Mouse (Mus musculus): ENCODE measurements around the gene Zfhx3. TPM values are rescaled to one million over a fixed set of nuclear protein-coding genes. Genes with fewer than 3 reads are reported as not detected.

Zfhx3 gene
- total and polyA plus RNA-seq, 2 experiments = 1.3 to 1.5 TPM

GRCm38 (mm10) chr8:107957566-107957965 lies 15.1 kb downstream of the Zfhx3 start:
- Histone ChIP-seq H3K79me2 (ENCODE audit: control insufficient read depth, insufficient read depth, low read length) (no peaks in the 10 kb centered on the region), H3K36me3 (ENCODE audit: control insufficient read depth, insufficient read depth, low read length) (no peaks in the 10 kb centered on the region), H3K27me3 (ENCODE audit: control insufficient read depth, insufficient read depth, low read length) (peaks cover 4% of the 10 kb centered on the region; the same call in 1 of the 2 replicates), H3K4me3 (ENCODE audit: insufficient read depth, low read depth, low read length) (no peak overlapping the region), H3K9ac (ENCODE audit: low read depth, low read length) (no peak overlapping the region), H3K27ac (replicated peaks; ENCODE audit: insufficient read depth, low read depth, low read length) (no peak overlapping the region), H3K4me1 (ENCODE audit: control insufficient read depth, insufficient read depth, low read length) (no peaks in the 10 kb centered on the region; the same call in 1 of the 2 replicates)
- no peak for DNase-seq (ENCODE audit: extremely low read depth, low read depth, low spot score)
- WGBS = 77% methylated on average over 8 of the region's 8 CpGs
- TF ChIP-seq CTCF (IDR thresholded peaks at IDR 0.05; ENCODE audit: low read depth, low read length) (no peak), POLR2A (IDR thresholded peaks at IDR 0.05; ENCODE audit: extremely low read depth, insufficient read depth, low read length) (no peak)

- TF ChIP-seq CTCF (IDR thresholded peaks at IDR 0.05; ENCODE audit: low read depth, low read length) (no peak), POLR2A (IDR thresholded peaks at IDR 0.05; ENCODE audit: extremely low read depth, insufficient read depth, low read length) (no peak)
- no peaks in the 10 kb centered on the region for H3K36me3 ChIP-seq (ENCODE audit: control insufficient read depth, insufficient read depth, low read length)
- H3K9ac ChIP-seq (ENCODE audit: low read depth, low read length) = no peak overlapping the region
- H3K27ac ChIP-seq (replicated peaks; ENCODE audit: insufficient read depth, low read depth, low read length) = no peak overlapping the region
- peaks cover 4% of the 10 kb centered on the region; the same call in 1 of the 2 replicates for H3K27me3 ChIP-seq (ENCODE audit: control insufficient read depth, insufficient read depth, low read length)
- H3K4me3 ChIP-seq (ENCODE audit: insufficient read depth, low read depth, low read length) = no peak overlapping the region
- H3K79me2 ChIP-seq (ENCODE audit: control insufficient read depth, insufficient read depth, low read length) = no peaks in the 10 kb centered on the region
- H3K4me1 ChIP-seq (ENCODE audit: control insufficient read depth, insufficient read depth, low read length) = no peaks in the 10 kb centered on the region
- no peak for DNase-seq (ENCODE audit: extremely low read depth, low read depth, low spot score)
- WGBS = 71% methylated on average over 11 of the region's 11 CpGs
Measured at GRCm38 (mm10) chr8:107960466-107960865, 18.0 kb downstream of the Zfhx3 start.

- TF ChIP-seq POLR2A (IDR thresholded peaks at IDR 0.05; ENCODE audit: extremely low read depth, insufficient read depth, low read length) (no peak), CTCF (IDR thresholded peaks at IDR 0.05; ENCODE audit: low read depth, low read length) (no peak)
- H3K9ac ChIP-seq (ENCODE audit: low read depth, low read length) = no peak overlapping the region
- H3K4me3 ChIP-seq (ENCODE audit: insufficient read depth, low read depth, low read length) = no peak overlapping the region
- WGBS = 69% methylated on average over 8 of the region's 8 CpGs
- H3K27me3 ChIP-seq (ENCODE audit: control insufficient read depth, insufficient read depth, low read length) = peaks cover 4% of the 10 kb centered on the region; the same call in 1 of the 2 replicates
- H3K36me3 ChIP-seq (ENCODE audit: control insufficient read depth, insufficient read depth, low read length) = no peaks in the 10 kb centered on the region
- H3K79me2 ChIP-seq (ENCODE audit: control insufficient read depth, insufficient read depth, low read length) = no peaks in the 10 kb centered on the region
- H3K4me1 ChIP-seq (ENCODE audit: control insufficient read depth, insufficient read depth, low read length) = no peaks in the 10 kb centered on the region
- H3K27ac ChIP-seq (replicated peaks; ENCODE audit: insufficient read depth, low read depth, low read length) = no peak overlapping the region
- DNase-seq (ENCODE audit: extremely low read depth, low read depth, low spot score) = no peak
Measured at GRCm38 (mm10) chr8:107960878-107961277, 18.4 kb downstream of the Zfhx3 start.

GRCm38 (mm10) chr8:107972198-107972597 lies 29.8 kb downstream of the Zfhx3 start:
- TF ChIP-seq POLR2A (IDR thresholded peaks at IDR 0.05; ENCODE audit: extremely low read depth, insufficient read depth, low read length) = no peak
- no peak for TF ChIP-seq CTCF (IDR thresholded peaks at IDR 0.05; ENCODE audit: low read depth, low read length)
- WGBS = 20% methylated on average over 4 of the region's 4 CpGs
- H3K4me1 ChIP-seq (ENCODE audit: control insufficient read depth, insufficient read depth, low read length) = peaks cover 3% of the 10 kb centered on the region; the same call in 1 of the 2 replicates
- H3K4me3 ChIP-seq (ENCODE audit: insufficient read depth, low read depth, low read length) = no peak overlapping the region
- H3K27me3 ChIP-seq (ENCODE audit: control insufficient read depth, insufficient read depth, low read length) = no peaks in the 10 kb centered on the region
- H3K79me2 ChIP-seq (ENCODE audit: control insufficient read depth, insufficient read depth, low read length) = no peaks in the 10 kb centered on the region
- no peak overlapping the region for H3K27ac ChIP-seq (replicated peaks; ENCODE audit: insufficient read depth, low read depth, low read length)
- H3K9ac ChIP-seq (ENCODE audit: low read depth, low read length) = no peak overlapping the region
- no peaks in the 10 kb centered on the region for H3K36me3 ChIP-seq (ENCODE audit: control insufficient read depth, insufficient read depth, low read length)
- peak; percentile 62 for DNase-seq (ENCODE audit: extremely low read depth, low read depth, low spot score)

GRCm38 (mm10) chr8:107974451-107974850 lies 32.0 kb downstream of the Zfhx3 start:
- no peak overlapping the region for H3K4me3 ChIP-seq (ENCODE audit: insufficient read depth, low read depth, low read length)
- H3K27me3 ChIP-seq (ENCODE audit: control insufficient read depth, insufficient read depth, low read length) = no peaks in the 10 kb centered on the region
- no peak overlapping the region for H3K27ac ChIP-seq (replicated peaks; ENCODE audit: insufficient read depth, low read depth, low read length)
- no peaks in the 10 kb centered on the region for H3K36me3 ChIP-seq (ENCODE audit: control insufficient read depth, insufficient read depth, low read length)
- WGBS = 84% methylated on average over 13 of the region's 13 CpGs
- DNase-seq (ENCODE audit: extremely low read depth, low read depth, low spot score) = no peak
- H3K79me2 ChIP-seq (ENCODE audit: control insufficient read depth, insufficient read depth, low read length) = no peaks in the 10 kb centered on the region
- H3K4me1 ChIP-seq (ENCODE audit: control insufficient read depth, insufficient read depth, low read length) = peaks cover 3% of the 10 kb centered on the region; the same call in 1 of the 2 replicates
- H3K9ac ChIP-seq (ENCODE audit: low read depth, low read length) = no peak overlapping the region
- no peak for TF ChIP-seq POLR2A (IDR thresholded peaks at IDR 0.05; ENCODE audit: extremely low read depth, insufficient read depth, low read length)
- no peak for TF ChIP-seq CTCF (IDR thresholded peaks at IDR 0.05; ENCODE audit: low read depth, low read length)

GRCm38 (mm10) chr8:107978247-107978646 lies 35.8 kb downstream of the Zfhx3 start:
- no peak for DNase-seq (ENCODE audit: extremely low read depth, low read depth, low spot score)
- 77% methylated on average over 1 of the region's 1 CpGs for WGBS
- Histone ChIP-seq H3K27me3 (ENCODE audit: control insufficient read depth, insufficient read depth, low read length) (no peaks in the 10 kb centered on the region), H3K36me3 (ENCODE audit: control insufficient read depth, insufficient read depth, low read length) (no peaks in the 10 kb centered on the region), H3K27ac (replicated peaks; ENCODE audit: insufficient read depth, low read depth, low read length) (no peak overlapping the region), H3K79me2 (ENCODE audit: control insufficient read depth, insufficient read depth, low read length) (no peaks in the 10 kb centered on the region), H3K4me3 (ENCODE audit: insufficient read depth, low read depth, low read length) (no peak overlapping the region), H3K4me1 (ENCODE audit: control insufficient read depth, insufficient read depth, low read length) (no peaks in the 10 kb centered on the region), H3K9ac (ENCODE audit: low read depth, low read length) (no peak overlapping the region)
- no peak for TF ChIP-seq CTCF (IDR thresholded peaks at IDR 0.05; ENCODE audit: low read depth, low read length)
- no peak for TF ChIP-seq POLR2A (IDR thresholded peaks at IDR 0.05; ENCODE audit: extremely low read depth, insufficient read depth, low read length)
